10 mouse cellular contexts compared by ENCODE assay signal in the genomic region with DNA sequence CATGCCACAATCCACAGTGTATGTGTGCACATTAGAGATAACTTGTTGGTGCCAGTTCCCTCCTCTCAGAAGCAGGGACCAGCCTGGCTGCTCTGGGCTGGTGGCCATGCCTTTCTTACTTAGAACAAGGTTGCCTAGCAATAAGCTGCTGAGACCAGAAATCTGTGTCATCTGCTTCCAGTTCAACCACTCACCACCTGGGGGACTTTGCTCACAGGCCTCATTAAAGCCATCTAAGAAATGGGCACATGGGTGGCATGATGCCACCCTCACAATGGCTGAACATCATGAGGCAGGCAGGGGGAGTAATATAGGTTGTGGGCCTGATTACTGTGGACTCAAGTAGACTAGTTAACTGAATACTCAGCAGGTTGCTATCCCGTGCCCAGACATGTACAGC. TPM values are rescaled to one million over a fixed set of nuclear protein-coding genes. Genes with fewer than 3 reads are reported as not detected.
DNase-seq lines count a peak whose midpoint lies in the region; ATAC-seq and TF ChIP-seq lines count a peak whose summit lies in the region.
"Had no signal": no experiment of that assay in that cellular context is flagged by ENCODE, and none has a peak within 500 bp of the region (broad histone marks: within the 10 kb centered on the region; RNA-seq: fewer than 3 reads in every experiment).

No protein-coding gene starts in this region.

- TF ChIP-seq EP300 in liver, postnatal 0 days (IDR thresholded peaks at IDR 0.05; ENCODE audit: low read depth): no peak

- peaks cover 21% of the 10 kb centered on the region for H3K4me1 ChIP-seq in liver, postnatal 0 days (ENCODE audit: insufficient read depth)

- WGBS in liver, postnatal 0 days (ENCODE audit: insufficient replicate concordance): 87% methylated on average over 1 of the region's 1 CpGs

- DNase-seq in liver, postnatal 0 days: no peak
- DNase-seq in liver: no peak
- DNase-seq in brain, adult 2 months (ENCODE audit: low read depth, low spot score): peak; percentile 93
- DNase-seq in layer of hippocampus, adult 18-20 months (ENCODE audit: low spot score in 2 of 2): peak; percentile 63 to 83
- peak; percentile 38 for DNase-seq in right cerebral cortex, postnatal 14 days
- DNase-seq in kidney, adult 8-10 months: no peak
- no peak for DNase-seq in spleen, postnatal 36 days (ENCODE audit: low spot score in 2 of 2)
- no peak for DNase-seq in testis, postnatal 14 days (ENCODE audit: low spot score)
- DNase-seq: adrenal gland, adult 8-10 months had no signal

- H3K27me3 ChIP-seq in liver, postnatal 0 days (ENCODE audit: insufficient read depth, low read length): no peaks in the 10 kb centered on the region
- H3K27me3 ChIP-seq: lung, embryonic 15.5 days had no signal

- no peak overlapping the region for H3K4me2 ChIP-seq in liver, postnatal 0 days (ENCODE audit: low read depth, low read length)
- H3K4me2 ChIP-seq: lung, embryonic 15.5 days had no signal

- no peak overlapping the region for H3K4me3 ChIP-seq in liver, postnatal 0 days (ENCODE audit: low read depth, low read length)
- H3K4me3 ChIP-seq: lung, embryonic 15.5 days had no signal

- no peak overlapping the region for H3K9ac ChIP-seq in liver, postnatal 0 days (replicated peaks)
- H3K9ac ChIP-seq: lung, embryonic 15.5 days had no signal

- TF ChIP-seq CTCF in liver, postnatal 0 days (IDR thresholded peaks at IDR 0.05; ENCODE audit: low read depth): peak; percentile 21; the same call in 1 of the 2 replicates

- H3K27ac ChIP-seq in liver, postnatal 0 days (ENCODE audit: low read depth): no peak overlapping the region
- H3K27ac ChIP-seq: lung, embryonic 15.5 days had no signal

- no peak for ATAC-seq in liver, postnatal 0 days

- no peaks in the 10 kb centered on the region for H3K9me3 ChIP-seq in liver, postnatal 0 days (ENCODE audit: low read length)
- H3K9me3 ChIP-seq: lung, embryonic 15.5 days had no signal

- H3K36me3 ChIP-seq in liver, postnatal 0 days (replicated peaks; ENCODE audit: insufficient read depth, low read length): no peaks in the 10 kb centered on the region
- H3K36me3 ChIP-seq: lung, embryonic 15.5 days had no signal

RNA-seq across cellular contexts. Expression of a gene that starts 1.3 kb away (rescaled TPM):
- polyA plus RNA-seq in liver, postnatal 0 days (2015; fragmentation: Nextera tagmentation; extraction: Ambion mirVana): 30.6 and 39.7 TPM in 2 replicates
- 10 to 100 TPM; 42.5 to 46.0 TPM for total RNA-seq in layer of hippocampus, adult 18-20 months (2021)

Comparison
In these comparisons a context has a peak if more than half of its experiments do, and no peak if none do; other contexts are left out.
1. DNase-seq: peak in brain, adult 2 months (single experiment), layer of hippocampus, adult 18-20 months (2 of 2) and right cerebral cortex, postnatal 14 days (single experiment); none in liver, postnatal 0 days (single experiment), liver (single experiment), kidney, adult 8-10 months (0 of 2), spleen, postnatal 36 days (0 of 2) and testis, postnatal 14 days (single experiment).